Mouse (Mus musculus) monocyte, adult 5-6 weeks (primary cell): Measurements from ENCODE around the gene Pipox. TPM values are rescaled to one million over a fixed set of nuclear protein-coding genes. Genes with fewer than 3 reads are reported as not detected.

Source experiments
- ATAC-seq: fragments of 153-309, 156-312 bp; replicated peaks from 2 replicates; pipeline ENCODE4 v1.8.0; 2017; ENCODE audit warnings: mild to moderate bottlenecking; ENCODE audit not compliant: low TSS enrichment, insufficient number of reproducible peaks, severe bottlenecking, poor library complexity, low FRiP score
- total RNA-seq: library from RNA; stranded (forward); fragments of 200-1000, 200-491, 200-594 nt; gene quantifications from 3 replicates; pipeline ENCODE4 v1.2.3, GENCODE M21; 2017

Gene Pipox
- total RNA-seq, 1 experiment from 2014 or later = not detected

GRCm38 (mm10) chr11:77889484-77889883 is 4.4 kb downstream of the Pipox start:
- ATAC-seq = no peak

- no peak for ATAC-seq
Measured at GRCm38 (mm10) chr11:77888846-77889245, 5.0 kb downstream of the Pipox start.

- 0 out of 2 replicates have a peak, but pooled peaks have one; percentile 47 for ATAC-seq
Measured at GRCm38 (mm10) chr11:77887373-77887960, 6.4 kb downstream of the Pipox start.

- ATAC-seq = no peak
Measured at GRCm38 (mm10) chr11:77885246-77885575, 8.7 kb downstream of the Pipox start.

GRCm38 (mm10) chr11:77884524-77885245 is 9.2 kb downstream of the Pipox start:
- no peak for ATAC-seq

- ATAC-seq = no peak
Measured at GRCm38 (mm10) chr11:77876760-77877148, 17.1 kb downstream of the Pipox start.

GRCm38 (mm10) chr11:77875847-77876759 is 17.8 kb downstream of the Pipox start:
- no peak for ATAC-seq

- ATAC-seq = no peak
Measured at GRCm38 (mm10) chr11:77875269-77875668, 18.6 kb downstream of the Pipox start.

- ATAC-seq = no peak
Measured at GRCm38 (mm10) chr11:77874685-77875231, 19.1 kb downstream of the Pipox start.

- peak; percentile 54; the same call in 1 of the 2 replicates for ATAC-seq
Measured at GRCm38 (mm10) chr11:77873116-77873515, 20.8 kb downstream of the Pipox start.

- no peak for ATAC-seq
Measured at GRCm38 (mm10) chr11:77872685-77873084, 21.2 kb downstream of the Pipox start.

GRCm38 (mm10) chr11:77872236-77872635 is 21.7 kb downstream of the Pipox start:
- ATAC-seq = no peak

- ATAC-seq = no peak
Measured at GRCm38 (mm10) chr11:77871436-77871835, 22.5 kb downstream of the Pipox start.

- no peak for ATAC-seq
Measured at GRCm38 (mm10) chr11:77867419-77868083, 26.3 kb downstream of the Pipox start.

- ATAC-seq = no peak
Measured at GRCm38 (mm10) chr11:77864771-77865170, 29.1 kb downstream of the Pipox start.

GRCm38 (mm10) chr11:77862887-77863286 is 31.0 kb downstream of the Pipox start:
- ATAC-seq = no peak

- no peak for ATAC-seq
Measured at GRCm38 (mm10) chr11:77860947-77861346, 32.9 kb downstream of the Pipox start.

GRCm38 (mm10) chr11:77858589-77858988 is 35.3 kb downstream of the Pipox start:
- ATAC-seq = no peak

- ATAC-seq = no peak
Measured at GRCm38 (mm10) chr11:77857089-77857488, 36.8 kb downstream of the Pipox start.
